Mouse (Mus musculus) embryonic stem cell, embryonic (primary cell): ENCODE data around the gene Gm43518.

Source experiments
- CTCF ChIA-PET, 4 experiments: fragments of 300-600 bp in 2 of 4; fragments of 350-600 bp in 2 of 4; sonication (Branson Sonifier 250); formaldehyde crosslinking; loops; one replicate each; lab custom pipeline; 2022; ENCODE audit warnings: inconsistent platforms in 2 of 4; lab: Charles Lee
- POLR2A ChIA-PET, 4 experiments: fragments of 300-600 bp in 2 of 4; fragments of 350-600 bp in 2 of 4; sonication (Branson Sonifier 250); formaldehyde crosslinking; loops; one replicate each; lab custom pipeline; 2022; ENCODE audit warnings: antibody characterized with exemption in 4 of 4, inconsistent platforms in 1 of 4; lab: Charles Lee

Gm43518 gene

GRCm38 (mm10) chr5:123981250-123981554, 54.0 kb downstream of the Gm43518 start:
- CTCF ChIA-PET: no interaction called here

GRCm38 (mm10) chr5:123982838-123983237, 55.6 kb downstream of the Gm43518 start:
- POLR2A ChIA-PET: interaction anchor here in 2 of 4 experiments (0.6 to 1.4 kb wide), 6 partner anchors 10 to 317 kb away, joined by 3 to 4 read pairs (median 3); partner anchors contain the start of gene Hip1r (in 1 of the 2)

More at GRCm38 (mm10) chr5:123981250-123981554, 54.0 kb downstream of the Gm43518 start:
- POLR2A ChIA-PET: no interaction called here

GRCm38 (mm10) chr5:123985434-123985833, 58.2 kb downstream of the Gm43518 start:
- ChIA-PET POLR2A (interaction anchor here in 2 of 4 experiments (1.0 to 1.6 kb wide), 2 partner anchors 8 to 13 kb away, joined by 3 to 4 read pairs; no protein-coding TSS in a partner anchor), CTCF (no interaction called here)

More at GRCm38 (mm10) chr5:123982838-123983237, 55.6 kb downstream of the Gm43518 start:
- CTCF ChIA-PET: interaction anchor here in 3 of 4 experiments (0.6 to 2.1 kb wide), 5 partner anchors 10 to 340 kb away, joined by 3 to 9 read pairs (median 5); no protein-coding TSS in a partner anchor

DNA sequence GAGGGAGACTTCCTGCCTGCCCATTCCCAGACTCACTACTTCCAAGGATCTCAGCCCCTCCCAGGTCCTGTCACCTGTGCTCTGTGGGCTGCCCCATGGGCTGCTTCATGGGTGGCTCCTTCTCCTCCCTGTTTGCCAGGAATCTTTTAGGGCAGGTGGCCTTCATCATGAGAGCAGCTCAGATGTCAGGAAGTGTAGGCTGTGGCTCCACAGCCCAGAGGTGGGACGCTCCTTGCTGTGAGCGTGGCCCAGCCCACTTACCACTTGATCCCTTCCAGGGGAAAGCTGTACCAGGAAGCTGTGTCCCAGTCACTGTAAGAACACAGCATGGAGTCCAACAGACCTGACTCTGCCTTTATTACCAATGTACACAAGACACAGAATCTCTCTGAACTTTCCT, 59.7 kb downstream of the Gm43518 start:
- POLR2A ChIA-PET: interaction anchor here in 1 of 4 experiments (0.8 kb wide), 1 partner anchor 10 kb away, joined by 3 read pairs; no protein-coding TSS in a partner anchor
- CTCF ChIA-PET: interaction anchor here in 2 of 4 experiments (0.6 to 1.2 kb wide), 3 partner anchors 10 to 98 kb away, joined by 3 to 4 read pairs (median 4); no protein-coding TSS in a partner anchor

DNA sequence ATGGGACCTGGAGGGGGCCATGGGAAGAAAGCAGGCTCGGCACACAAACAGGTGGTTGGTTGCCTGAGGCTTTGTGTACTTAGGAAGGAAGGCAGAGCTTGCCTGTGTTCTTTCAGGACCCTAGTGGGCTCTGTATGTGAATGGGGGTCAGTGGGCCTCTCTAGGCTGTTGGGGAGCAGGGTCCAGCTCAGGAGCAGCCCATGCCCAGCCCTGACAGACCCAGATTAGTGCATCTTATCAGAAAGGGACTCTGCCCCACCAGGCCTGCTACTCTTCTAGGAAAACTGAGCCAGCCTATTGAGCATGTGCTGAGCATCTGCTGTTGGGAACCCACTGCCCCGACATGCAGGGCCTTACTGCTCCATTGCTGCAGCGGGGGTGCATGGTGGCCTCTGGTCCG, 60.3 kb downstream of the Gm43518 start:
- ChIA-PET CTCF (interaction anchor here in 1 of 4 experiments (1.2 kb wide), 1 partner anchor 10 kb away, joined by 4 read pairs; no protein-coding TSS in a partner anchor), POLR2A (interaction anchor here in 1 of 4 experiments (0.8 kb wide), 1 partner anchor 11 kb away, joined by 3 read pairs; no protein-coding TSS in a partner anchor)
